Mouse (Mus musculus): ENCODE data around the gene Nxpe4.

GRCm38 (mm10) chr9:48245525-48245924, 83.7 kb downstream of the Nxpe4 start:
- TF ChIP-seq TAL1 (IDR thresholded peaks at IDR 0.05; ENCODE audit: low read length), result no peak
- no peak for TF ChIP-seq GATA1 (IDR thresholded peaks at IDR 0.05; ENCODE audit: low read length)
